Mouse (Mus musculus): ENCODE data around the gene 2700049A03Rik. TPM values are rescaled to one million over a fixed set of nuclear protein-coding genes. Genes with fewer than 3 reads are reported as not detected.

Gene 2700049A03Rik
- polyA plus RNA-seq, 1 experiment from 2014 or later = 18.0 TPM

- no peak overlapping the region for H3K4me2 ChIP-seq (ENCODE audit: low read length)
- H3K27me3 ChIP-seq (ENCODE audit: control insufficient read depth, insufficient read depth, low read length) = no peaks in the 10 kb centered on the region
- H3K9me3 ChIP-seq (ENCODE audit: control insufficient read depth, low read length) = no peaks in the 10 kb centered on the region
- WGBS = 92% methylated on average over 4 of the region's 4 CpGs
- ATAC-seq (ENCODE audit: low FRiP score, low TSS enrichment) (no peak), DNase-seq (no peak)
- H3K27ac ChIP-seq (replicated peaks; ENCODE audit: low read depth, low read length) = no peak overlapping the region
- H3K36me3 ChIP-seq (ENCODE audit: control insufficient read depth, insufficient read depth, low read length) = no peaks in the 10 kb centered on the region
- no peak overlapping the region for H3K9ac ChIP-seq (replicated peaks; ENCODE audit: low read length)
- H3K4me3 ChIP-seq (replicated peaks; ENCODE audit: low read depth, low read length) = no peak overlapping the region
- H3K4me1 ChIP-seq (ENCODE audit: control insufficient read depth, insufficient read depth, low read length) = no peaks in the 10 kb centered on the region
These were observed 127.6 kb downstream of the 2700049A03Rik start for GRCm38 (mm10) chr12:71264211-71264610.

- 90% methylated on average over 7 of the region's 7 CpGs for WGBS
- no peaks in the 10 kb centered on the region for H3K9me3 ChIP-seq (ENCODE audit: control insufficient read depth, low read length)
- no peak overlapping the region for H3K27ac ChIP-seq (replicated peaks; ENCODE audit: low read depth, low read length)
- no peak overlapping the region for H3K9ac ChIP-seq (replicated peaks; ENCODE audit: low read length)
- H3K36me3 ChIP-seq (ENCODE audit: control insufficient read depth, insufficient read depth, low read length) = no peaks in the 10 kb centered on the region
- no peak for DNase-seq
- no peak overlapping the region for H3K4me3 ChIP-seq (replicated peaks; ENCODE audit: low read depth, low read length)
- H3K4me2 ChIP-seq (ENCODE audit: low read length) = no peak overlapping the region
- H3K4me1 ChIP-seq (ENCODE audit: control insufficient read depth, insufficient read depth, low read length) = no peaks in the 10 kb centered on the region
- H3K27me3 ChIP-seq (ENCODE audit: control insufficient read depth, insufficient read depth, low read length) = no peaks in the 10 kb centered on the region
- no peak for ATAC-seq (ENCODE audit: low FRiP score, low TSS enrichment)
These were observed 132.7 kb downstream of the 2700049A03Rik start for GRCm38 (mm10) chr12:71269367-71269766.

GRCm38 (mm10) chr12:71271131-71271530, 134.5 kb downstream of the 2700049A03Rik start:
- no peaks in the 10 kb centered on the region for H3K4me1 ChIP-seq (ENCODE audit: control insufficient read depth, insufficient read depth, low read length)
- no peak overlapping the region for H3K4me2 ChIP-seq (ENCODE audit: low read length)
- no peaks in the 10 kb centered on the region for H3K36me3 ChIP-seq (ENCODE audit: control insufficient read depth, insufficient read depth, low read length)
- H3K27me3 ChIP-seq (ENCODE audit: control insufficient read depth, insufficient read depth, low read length) = no peaks in the 10 kb centered on the region
- H3K27ac ChIP-seq (replicated peaks; ENCODE audit: low read depth, low read length) = no peak overlapping the region
- ATAC-seq (ENCODE audit: low FRiP score, low TSS enrichment) (no peak), DNase-seq (no peak)
- no peaks in the 10 kb centered on the region for H3K9me3 ChIP-seq (ENCODE audit: control insufficient read depth, low read length)
- 75% methylated on average over 5 of the region's 5 CpGs for WGBS
- H3K4me3 ChIP-seq (replicated peaks; ENCODE audit: low read depth, low read length) = no peak overlapping the region
- H3K9ac ChIP-seq (replicated peaks; ENCODE audit: low read length) = no peak overlapping the region

- Histone ChIP-seq H3K36me3 (ENCODE audit: control insufficient read depth, insufficient read depth, low read length) (no peaks in the 10 kb centered on the region), H3K4me1 (ENCODE audit: control insufficient read depth, insufficient read depth, low read length) (peaks cover 3% of the 10 kb centered on the region), H3K4me2 (ENCODE audit: low read length) (no peak overlapping the region), H3K4me3 (replicated peaks; ENCODE audit: low read depth, low read length) (no peak overlapping the region), H3K9ac (replicated peaks; ENCODE audit: low read length) (no peak overlapping the region), H3K27ac (replicated peaks; ENCODE audit: low read depth, low read length) (no peak overlapping the region), H3K9me3 (ENCODE audit: control insufficient read depth, low read length) (no peaks in the 10 kb centered on the region), H3K27me3 (ENCODE audit: control insufficient read depth, insufficient read depth, low read length) (no peaks in the 10 kb centered on the region)
- ATAC-seq (ENCODE audit: low FRiP score, low TSS enrichment) = no peak
- no peak for DNase-seq
- WGBS = 95% methylated on average over 5 of the region's 5 CpGs
These were observed 138.0 kb downstream of the 2700049A03Rik start for GRCm38 (mm10) chr12:71274519-71275237.

GRCm38 (mm10) chr12:71275906-71276595, 139.4 kb downstream of the 2700049A03Rik start:
- no peak overlapping the region for H3K27ac ChIP-seq (replicated peaks; ENCODE audit: low read depth, low read length)
- no peak for ATAC-seq (ENCODE audit: low FRiP score, low TSS enrichment)
- no peaks in the 10 kb centered on the region for H3K36me3 ChIP-seq (ENCODE audit: control insufficient read depth, insufficient read depth, low read length)
- no peak overlapping the region for H3K4me3 ChIP-seq (replicated peaks; ENCODE audit: low read depth, low read length)
- H3K4me2 ChIP-seq (ENCODE audit: low read length) = no peak overlapping the region
- 87% methylated on average over 8 of the region's 8 CpGs for WGBS
- H3K9ac ChIP-seq (replicated peaks; ENCODE audit: low read length) = no peak overlapping the region
- H3K9me3 ChIP-seq (ENCODE audit: control insufficient read depth, low read length) = no peaks in the 10 kb centered on the region
- H3K4me1 ChIP-seq (ENCODE audit: control insufficient read depth, insufficient read depth, low read length) = peaks cover 6% of the 10 kb centered on the region
- H3K27me3 ChIP-seq (ENCODE audit: control insufficient read depth, insufficient read depth, low read length) = no peaks in the 10 kb centered on the region
- no peak for DNase-seq

GRCm38 (mm10) chr12:71279521-71280262, 143.0 kb downstream of the 2700049A03Rik start:
- no peak overlapping the region for H3K9ac ChIP-seq (replicated peaks; ENCODE audit: low read length)
- DNase-seq (peak; percentile 50), ATAC-seq (ENCODE audit: low FRiP score, low TSS enrichment) (no peak)
- H3K27ac ChIP-seq (replicated peaks; ENCODE audit: low read depth, low read length) = peak overlapping the region; percentile 10
- H3K4me2 ChIP-seq (ENCODE audit: low read length) = no peak overlapping the region
- WGBS = 55% methylated on average over 12 of the region's 12 CpGs
- no peaks in the 10 kb centered on the region for H3K27me3 ChIP-seq (ENCODE audit: control insufficient read depth, insufficient read depth, low read length)
- no peaks in the 10 kb centered on the region for H3K9me3 ChIP-seq (ENCODE audit: control insufficient read depth, low read length)
- H3K4me3 ChIP-seq (replicated peaks; ENCODE audit: low read depth, low read length) = no peak overlapping the region
- H3K36me3 ChIP-seq (ENCODE audit: control insufficient read depth, insufficient read depth, low read length) = no peaks in the 10 kb centered on the region
- H3K4me1 ChIP-seq (ENCODE audit: control insufficient read depth, insufficient read depth, low read length) = peaks cover 6% of the 10 kb centered on the region

- peaks cover 6% of the 10 kb centered on the region for H3K4me1 ChIP-seq (ENCODE audit: control insufficient read depth, insufficient read depth, low read length)
- ATAC-seq (ENCODE audit: low FRiP score, low TSS enrichment) (no peak), DNase-seq (no peak)
- no peak overlapping the region for H3K4me3 ChIP-seq (replicated peaks; ENCODE audit: low read depth, low read length)
- H3K27ac ChIP-seq (replicated peaks; ENCODE audit: low read depth, low read length) = no peak overlapping the region
- H3K9ac ChIP-seq (replicated peaks; ENCODE audit: low read length) = no peak overlapping the region
- H3K9me3 ChIP-seq (ENCODE audit: control insufficient read depth, low read length) = no peaks in the 10 kb centered on the region; the same call in 1 of the 2 replicates
- H3K27me3 ChIP-seq (ENCODE audit: control insufficient read depth, insufficient read depth, low read length) = no peaks in the 10 kb centered on the region
- no peak overlapping the region for H3K4me2 ChIP-seq (ENCODE audit: low read length)
- WGBS = 86% methylated on average over 12 of the region's 12 CpGs
- no peaks in the 10 kb centered on the region for H3K36me3 ChIP-seq (ENCODE audit: control insufficient read depth, insufficient read depth, low read length)
These were observed 144.6 kb downstream of the 2700049A03Rik start for GRCm38 (mm10) chr12:71281201-71281768.

GRCm38 (mm10) chr12:71285399-71285798, 148.8 kb downstream of the 2700049A03Rik start:
- Histone ChIP-seq H3K9me3 (ENCODE audit: control insufficient read depth, low read length) (no peaks in the 10 kb centered on the region; the same call in 1 of the 2 replicates), H3K27ac (replicated peaks; ENCODE audit: low read depth, low read length) (no peak overlapping the region), H3K4me2 (ENCODE audit: low read length) (no peak overlapping the region), H3K36me3 (ENCODE audit: control insufficient read depth, insufficient read depth, low read length) (no peaks in the 10 kb centered on the region), H3K4me3 (replicated peaks; ENCODE audit: low read depth, low read length) (no peak overlapping the region), H3K27me3 (ENCODE audit: control insufficient read depth, insufficient read depth, low read length) (no peaks in the 10 kb centered on the region), H3K4me1 (ENCODE audit: control insufficient read depth, insufficient read depth, low read length) (peaks cover 5% of the 10 kb centered on the region; the same call in 1 of the 2 replicates), H3K9ac (replicated peaks; ENCODE audit: low read length) (no peak overlapping the region)
- ATAC-seq (ENCODE audit: low FRiP score, low TSS enrichment) (no peak), DNase-seq (no peak)
